Mouse (Mus musculus): ENCODE results near the gene Tubg2. TPM values are rescaled to one million over a fixed set of nuclear protein-coding genes. Genes with fewer than 3 reads are reported as not detected.
"Not testable (repeated sequence)": the region's sequence is repeated elsewhere in the genome, so short reads cannot be mapped to it uniquely, and the experiment has no call there.

Gene Tubg2
- 10 to 100 TPM; 39.9 to 40.7 TPM for total RNA-seq (2021)

DNA sequence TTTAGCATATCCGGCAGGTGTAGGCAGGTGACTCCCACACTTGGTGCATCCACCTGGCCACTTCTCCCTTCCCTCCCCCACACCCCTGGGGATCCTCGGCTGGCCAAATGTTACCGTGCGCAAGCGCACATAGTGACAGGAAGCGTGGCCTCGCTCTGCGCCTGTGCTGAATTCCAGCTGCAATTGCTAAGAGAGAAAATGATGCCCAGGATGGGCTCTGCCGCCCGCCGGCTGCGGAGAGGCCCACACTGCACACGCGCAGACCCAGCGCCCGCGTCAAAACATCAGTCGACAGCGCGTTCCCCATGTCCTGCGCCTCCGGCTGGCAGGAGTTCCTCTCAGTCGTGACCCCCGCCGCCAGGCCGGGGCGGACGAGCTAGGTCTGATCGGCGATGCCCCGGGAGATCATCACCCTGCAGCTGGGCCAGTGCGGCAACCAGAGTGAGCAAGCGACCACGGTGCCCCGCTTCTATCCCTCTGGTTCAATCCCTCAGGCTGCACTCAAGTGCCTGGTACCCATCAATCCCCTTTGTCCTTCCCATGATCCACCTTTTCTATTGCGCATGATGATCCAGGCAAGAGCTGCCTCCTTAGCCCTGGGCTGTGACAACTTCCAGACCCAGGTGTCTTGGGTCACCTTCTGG is at the start of gene Tubg2:
Tubg2 (plus strand) TSS at position 180 of the 644 bp plus-strand sequence.
- DNase-seq, result peak; percentile 74 to 81

- no peak for DNase-seq
Measured at GRCm38 (mm10) chr11:101109351-101109750, 46.4 kb upstream of the Tubg2 start.

GRCm38 (mm10) chr11:101110708-101111107 is 45.0 kb upstream of the Tubg2 start:
- no peak for DNase-seq

- DNase-seq, result no peak
Measured at GRCm38 (mm10) chr11:101111178-101111577, 44.5 kb upstream of the Tubg2 start.

- no peak for DNase-seq
Measured at GRCm38 (mm10) chr11:101112186-101112585, 43.5 kb upstream of the Tubg2 start.

DNA sequence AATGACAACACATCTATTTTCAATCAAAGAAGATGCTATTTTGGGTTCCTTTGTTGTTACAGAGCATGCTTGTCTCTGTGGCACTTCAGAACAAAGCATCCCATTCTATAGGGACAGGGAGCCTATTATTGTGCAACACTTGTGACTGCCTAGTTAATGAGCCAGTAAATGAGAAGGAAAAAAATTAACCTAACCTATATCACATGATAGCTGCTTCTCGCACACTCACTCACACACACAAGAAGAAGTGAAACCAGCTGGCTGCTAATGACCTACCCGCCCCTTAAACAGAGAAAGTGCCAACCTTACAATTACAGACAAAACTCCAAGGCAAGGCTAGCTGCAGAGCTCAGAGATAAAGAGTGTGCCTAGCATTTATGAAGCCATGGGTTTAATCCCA is 40.1 kb upstream of the Tubg2 start:
- DNase-seq, result no peak

GRCm38 (mm10) chr11:101118105-101118504 is 37.6 kb upstream of the Tubg2 start:
- no peak for DNase-seq

GRCm38 (mm10) chr11:101119131-101119760 is 36.5 kb upstream of the Tubg2 start:
- DNase-seq, result no peak

DNA sequence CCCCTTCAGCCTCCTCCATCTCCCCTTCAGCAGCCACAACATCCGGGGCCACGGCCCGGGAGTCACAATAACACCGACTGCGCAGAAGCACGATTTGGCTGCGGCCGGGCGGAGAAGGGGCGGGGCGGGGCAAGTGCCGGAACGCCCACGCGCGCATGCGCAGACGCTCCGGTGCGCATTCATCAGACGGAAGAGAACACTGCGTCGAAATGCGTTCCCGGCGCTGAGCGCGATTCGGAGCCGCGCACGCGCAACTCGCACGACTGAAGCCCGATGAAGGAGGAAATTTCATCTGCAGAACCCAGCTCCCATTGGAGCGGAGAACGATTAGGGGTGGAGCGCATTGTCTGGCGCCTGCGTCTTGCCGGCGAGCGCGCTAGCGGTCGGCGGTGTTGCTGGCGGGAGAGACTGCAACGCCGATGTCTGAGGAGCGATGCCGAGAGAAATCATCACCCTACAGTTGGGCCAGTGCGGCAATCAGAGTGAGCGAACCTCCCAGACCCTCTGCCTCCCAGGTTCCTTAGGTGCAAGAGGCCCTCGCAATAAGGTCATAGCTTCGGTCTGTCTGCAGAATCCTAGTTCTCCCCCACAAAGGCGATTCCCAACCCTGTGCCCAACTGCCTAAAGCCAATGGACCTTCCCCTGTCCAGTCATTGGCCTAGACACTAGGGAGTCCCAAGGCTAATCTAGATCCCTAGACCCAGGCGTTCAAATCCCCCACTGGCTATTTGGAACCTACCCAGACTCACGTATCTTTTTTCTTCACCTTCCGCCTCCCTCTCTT is 35.8 kb upstream of the Tubg2 start, which contains the start of the genes Retreg3 and Tubg1:
Retreg3 (minus strand) TSS at position 133 of the 784 bp plus-strand sequence.
Tubg1 (plus strand) TSS at position 178 of the 784 bp plus-strand sequence.
- peak; percentile 99 for DNase-seq

GRCm38 (mm10) chr11:101120545-101121188 is 35.0 kb upstream of the Tubg2 start:
- no peak for DNase-seq

- not testable (repeated sequence) for DNase-seq
Measured at GRCm38 (mm10) chr11:101124494-101124893, 31.2 kb upstream of the Tubg2 start.

GRCm38 (mm10) chr11:101125008-101125407 is 30.7 kb upstream of the Tubg2 start:
- DNase-seq, result not testable (repeated sequence)

GRCm38 (mm10) chr11:101127075-101127474 is 28.6 kb upstream of the Tubg2 start:
- DNase-seq, result no peak

DNA sequence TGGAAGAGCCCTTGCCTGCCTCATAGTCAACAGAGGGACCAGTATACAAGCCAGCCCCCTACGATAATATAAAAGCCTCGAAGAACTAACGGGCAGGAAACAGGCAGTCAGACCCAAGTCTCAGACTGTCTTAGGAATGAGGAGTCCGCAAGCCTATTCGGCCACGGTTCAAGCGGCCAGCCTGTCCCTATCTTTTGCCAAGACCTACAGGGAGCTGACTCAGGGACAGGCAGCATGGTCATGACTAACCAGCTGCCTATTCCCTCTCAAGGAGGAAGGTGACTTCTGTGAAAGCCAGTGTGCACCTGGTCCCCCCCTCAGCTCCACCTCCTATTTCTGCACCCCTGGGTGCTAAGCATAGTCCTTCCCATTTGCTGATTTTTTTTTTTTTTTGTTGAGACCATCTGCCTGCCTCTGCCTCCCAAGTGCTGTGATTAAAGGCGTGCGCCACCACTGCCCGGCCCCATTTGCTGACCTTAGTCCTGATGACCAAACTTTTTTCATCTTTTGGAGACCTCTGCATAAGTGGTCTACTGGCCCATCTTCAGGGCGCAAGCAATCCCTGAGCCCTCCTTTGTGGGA is 26.6 kb upstream of the Tubg2 start:
- no peak for DNase-seq

DNA sequence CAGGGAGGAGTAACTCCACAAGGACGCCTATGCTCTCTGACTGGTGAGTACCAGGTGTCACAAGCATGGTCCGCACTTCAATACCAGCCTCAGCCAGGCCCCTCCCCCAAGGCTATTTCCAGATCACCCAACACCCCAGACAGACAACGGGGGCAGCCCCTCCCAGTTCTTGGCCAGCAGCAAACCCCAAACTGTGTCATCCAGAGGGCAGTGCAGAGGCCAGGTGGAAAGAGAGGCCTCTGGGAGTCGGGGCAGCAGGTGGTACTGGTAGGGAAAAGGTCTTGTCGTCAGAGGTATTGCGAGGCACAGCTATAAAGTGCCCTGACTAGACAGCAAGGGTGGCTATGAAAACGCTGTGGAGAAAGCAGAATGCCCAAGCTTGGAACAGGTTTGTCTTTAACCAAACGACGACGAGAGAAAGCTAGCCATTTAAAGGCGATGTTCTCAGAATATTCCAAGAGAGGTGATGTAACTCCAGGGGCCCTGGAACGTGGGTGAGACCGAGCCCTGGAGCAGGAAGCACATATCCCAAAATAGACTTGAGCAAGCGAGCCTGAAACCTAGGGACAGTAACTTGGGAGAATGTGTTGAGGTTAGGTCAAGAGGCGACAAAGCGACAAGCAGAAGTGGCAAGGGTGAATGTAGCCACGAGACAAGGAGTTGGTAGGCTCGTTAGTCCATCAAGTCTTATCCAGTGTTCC is 25.5 kb upstream of the Tubg2 start:
- no peak for DNase-seq

- DNase-seq, result no peak
Measured at GRCm38 (mm10) chr11:101131187-101131586, 24.5 kb upstream of the Tubg2 start.

- no peak for DNase-seq
Measured at GRCm38 (mm10) chr11:101131701-101132100, 24.0 kb upstream of the Tubg2 start.

DNA sequence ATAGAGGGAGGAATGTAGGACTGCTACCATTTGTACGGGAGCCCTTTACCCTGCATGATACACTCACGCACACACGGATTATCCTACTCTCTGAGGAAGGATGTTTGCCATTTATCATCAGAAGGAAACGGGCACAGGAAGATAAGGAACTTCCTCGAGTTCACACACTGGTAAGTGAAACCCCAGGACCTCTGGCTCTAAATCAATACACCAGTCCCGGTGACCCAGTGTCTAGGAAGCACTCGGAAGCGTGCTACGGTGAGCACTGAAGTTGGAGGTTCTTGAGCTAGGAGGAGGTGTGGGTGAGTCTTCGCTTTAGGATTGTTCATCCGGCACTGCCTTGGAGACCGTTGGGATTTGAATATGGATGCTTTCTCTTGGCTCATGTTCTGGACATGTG is 22.7 kb upstream of the Tubg2 start:
- DNase-seq, result no peak

GRCm38 (mm10) chr11:101134217-101134865 is 21.4 kb upstream of the Tubg2 start:
- DNase-seq, result no peak

GRCm38 (mm10) chr11:101137000-101137399 is 18.7 kb upstream of the Tubg2 start:
- DNase-seq, result no peak

DNA sequence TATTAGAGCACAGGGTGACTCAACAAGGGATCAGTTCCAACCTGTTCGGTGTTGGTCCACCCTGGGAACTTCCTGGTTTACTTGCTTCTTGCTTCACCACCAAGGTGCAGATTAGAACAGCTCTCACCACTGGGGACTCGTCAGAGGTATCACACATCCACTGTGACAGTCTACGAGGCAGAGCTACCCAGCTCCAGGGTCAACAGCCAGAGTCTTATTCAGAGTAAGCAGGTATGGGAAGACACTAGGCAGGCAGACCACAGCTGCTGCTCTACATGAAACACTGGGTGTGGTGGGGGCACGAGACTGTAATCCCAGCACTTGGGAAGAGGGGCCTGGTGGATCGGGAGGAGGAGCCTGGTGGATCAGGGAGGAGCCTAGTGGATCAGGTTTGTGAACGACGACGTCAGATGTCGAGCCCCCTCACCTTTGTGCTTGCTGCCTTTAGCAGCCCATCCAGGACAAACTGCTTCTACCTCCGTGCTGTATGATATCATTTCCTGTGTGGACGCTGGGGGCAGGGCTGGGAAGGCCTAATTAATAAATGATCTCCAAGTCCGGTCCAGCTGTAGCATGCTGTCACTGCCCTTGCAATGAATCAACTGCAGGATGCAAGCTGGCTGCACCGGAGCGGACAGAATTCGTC is 17.0 kb upstream of the Tubg2 start:
- no peak for DNase-seq
